Mouse (Mus musculus) MEL (cell line): ENCODE measurements around the gene Rubcn. TPM values are rescaled to one million over a fixed set of nuclear protein-coding genes. Genes with fewer than 3 reads are reported as not detected.

Source experiments
- DNase-seq: peaks from one replicate; pipeline ENCODE4 v3.0.0; 2011; ENCODE audit warnings: low read depth, low spot score
- H3K27ac ChIP-seq: 2 replicates; pipeline ENCODE4 v1.5.1; 2012; ENCODE audit warnings: low read depth, mild to moderate bottlenecking, control low read depth, low read length, moderate library complexity; ENCODE audit not compliant: control insufficient read depth
- H3K27me3 ChIP-seq, 2 experiments: fragments of 150-350 bp in 1 of 2; sonication (generic) in 1 of 2; 2 replicates each; pipeline ENCODE4 v1.6.1; 2012; ENCODE audit warnings: low read length in 2 of 2, mild to moderate bottlenecking in 2 of 2, improper control_type of control experiment in 1 of 2, moderate library complexity in 1 of 2; ENCODE audit not compliant: insufficient read depth in 2 of 2, control insufficient read depth in 1 of 2
- H3K36me3 ChIP-seq, 2 experiments: 2 replicates each; pipeline ENCODE4 v1.6.1; 2012 to 2014; ENCODE audit warnings: low read length in 2 of 2, improper control_type of control experiment in 1 of 2, inconsistent platforms in 1 of 2, mild to moderate bottlenecking in 1 of 2; ENCODE audit not compliant: insufficient read depth in 2 of 2, control insufficient read depth in 1 of 2
- H3K4me1 ChIP-seq, 2 experiments: fragments of 150-350 bp in 1 of 2; sonication (generic) in 1 of 2; 2 replicates each; pipeline ENCODE4 v1.6.1; 2012; ENCODE audit warnings: low read length in 2 of 2, improper control_type of control experiment in 1 of 2, mild to moderate bottlenecking in 1 of 2; ENCODE audit not compliant: insufficient read depth in 2 of 2, control insufficient read depth in 1 of 2
- H3K4me3 ChIP-seq, 2 experiments: fragments of 150-350 bp in 1 of 2; sonication (generic) in 1 of 2; 2 replicates each; pipeline ENCODE4 v1.5.1; 2012; ENCODE audit warnings: low read depth in 2 of 2, low read length in 2 of 2, mild to moderate bottlenecking in 2 of 2, moderate library complexity in 2 of 2, control low read depth in 1 of 2, improper control_type of control experiment in 1 of 2; ENCODE audit not compliant: control insufficient read depth in 1 of 2, insufficient read depth in 1 of 2
- H3K79me2 ChIP-seq: 2 replicates; pipeline ENCODE4 v1.6.1; 2012; ENCODE audit warnings: mild to moderate bottlenecking, low read length, moderate library complexity; ENCODE audit not compliant: control insufficient read depth, poor library complexity, insufficient read depth
- H3K9ac ChIP-seq: 2 replicates; pipeline ENCODE4 v1.6.1; 2012; ENCODE audit warnings: low read depth, mild to moderate bottlenecking, control low read depth, low read length, moderate library complexity; ENCODE audit not compliant: control insufficient read depth, poor library complexity, severe bottlenecking
- H3K9me3 ChIP-seq: fragments of 150-350 bp; sonication (generic); replicated peaks from 2 replicates; pipeline ENCODE4 v1.6.1; 2012; ENCODE audit warnings: mild to moderate bottlenecking, low read length, improper control_type of control experiment, moderate library complexity; ENCODE audit not compliant: insufficient read depth
- E2F4 ChIP-seq: IDR thresholded peaks from 2 replicates; pipeline ENCODE4 v1.6.1; 2011; ENCODE audit warnings: low read depth, low read length, improper control_type of control experiment, borderline replicate concordance
- EP300 ChIP-seq, 2 experiments: IDR thresholded peaks; 2 replicates each; pipeline ENCODE4 v1.6.1; 2011; ENCODE audit warnings: improper control_type of control experiment in 2 of 2, low read length in 2 of 2, low read depth in 1 of 2, mild to moderate bottlenecking in 1 of 2
- GATA1 ChIP-seq: IDR thresholded peaks from 2 replicates; pipeline ENCODE4 v1.6.1; 2011; ENCODE audit warnings: low read depth, low read length, improper control_type of control experiment
- MYB ChIP-seq: IDR thresholded peaks from 2 replicates; pipeline ENCODE4 v1.6.1; 2011; ENCODE audit warnings: mild to moderate bottlenecking, low read depth, low read length, improper control_type of control experiment
- NELFE ChIP-seq: IDR thresholded peaks from 2 replicates; pipeline ENCODE4 v1.6.1; 2011; ENCODE audit warnings: low read depth, low read length, improper control_type of control experiment
- POLR2AphosphoS2 ChIP-seq: IDR thresholded peaks from 2 replicates; pipeline ENCODE4 v1.6.1; 2011; ENCODE audit warnings: low read length, improper control_type of control experiment
- RCOR1 ChIP-seq: IDR thresholded peaks from 2 replicates; pipeline ENCODE4 v1.6.1; 2012; ENCODE audit warnings: low read depth, mild to moderate bottlenecking, inconsistent platforms, low read length, improper control_type of control experiment
- SIN3A ChIP-seq: IDR thresholded peaks from 2 replicates; pipeline ENCODE4 v1.6.1; 2012; ENCODE audit warnings: low read length, improper control_type of control experiment, inconsistent platforms
- USF2 ChIP-seq, 2 experiments: IDR thresholded peaks; 2 replicates each; pipeline ENCODE4 v1.6.1; 2011 to 2012; ENCODE audit warnings: improper control_type of control experiment in 2 of 2, low read length in 2 of 2, borderline replicate concordance in 1 of 2, inconsistent platforms in 1 of 2, low read depth in 1 of 2, mild to moderate bottlenecking in 1 of 2; ENCODE audit not compliant: insufficient read depth in 1 of 2
- ZKSCAN1 ChIP-seq: IDR thresholded peaks from 2 replicates; pipeline ENCODE4 v1.6.1; 2012; ENCODE audit warnings: low read depth, mild to moderate bottlenecking, inconsistent platforms, low read length, improper control_type of control experiment, moderate library complexity
- polyA plus RNA-seq, 2 experiments: library from polyadenylated mRNA; stranded (reverse) in 1 of 2; unstranded in 1 of 2; fragments of >175 nt in 1 of 2; fragments of >200 nt in 1 of 2; gene quantifications; 2 replicates each; pipeline versions ENCODE4 v1.2.1 to v1.2.4; 2012; ENCODE audit warnings: low replicate concordance in 2 of 2, low read depth in 1 of 2; ENCODE audit not compliant: insufficient read length in 2 of 2, insufficient read depth in 1 of 2, missing spikeins in 1 of 2
- total RNA-seq: library from RNA; depleted of rRNA; stranded (reverse); fragments of 300-350 nt; gene quantifications from 2 replicates; pipeline ENCODE4 v1.2.3, GENCODE M21; 2012

Gene Rubcn
- total and polyA plus RNA-seq, 3 experiments = 10.2 to 14.6 TPM; not detected in 1

DNA sequence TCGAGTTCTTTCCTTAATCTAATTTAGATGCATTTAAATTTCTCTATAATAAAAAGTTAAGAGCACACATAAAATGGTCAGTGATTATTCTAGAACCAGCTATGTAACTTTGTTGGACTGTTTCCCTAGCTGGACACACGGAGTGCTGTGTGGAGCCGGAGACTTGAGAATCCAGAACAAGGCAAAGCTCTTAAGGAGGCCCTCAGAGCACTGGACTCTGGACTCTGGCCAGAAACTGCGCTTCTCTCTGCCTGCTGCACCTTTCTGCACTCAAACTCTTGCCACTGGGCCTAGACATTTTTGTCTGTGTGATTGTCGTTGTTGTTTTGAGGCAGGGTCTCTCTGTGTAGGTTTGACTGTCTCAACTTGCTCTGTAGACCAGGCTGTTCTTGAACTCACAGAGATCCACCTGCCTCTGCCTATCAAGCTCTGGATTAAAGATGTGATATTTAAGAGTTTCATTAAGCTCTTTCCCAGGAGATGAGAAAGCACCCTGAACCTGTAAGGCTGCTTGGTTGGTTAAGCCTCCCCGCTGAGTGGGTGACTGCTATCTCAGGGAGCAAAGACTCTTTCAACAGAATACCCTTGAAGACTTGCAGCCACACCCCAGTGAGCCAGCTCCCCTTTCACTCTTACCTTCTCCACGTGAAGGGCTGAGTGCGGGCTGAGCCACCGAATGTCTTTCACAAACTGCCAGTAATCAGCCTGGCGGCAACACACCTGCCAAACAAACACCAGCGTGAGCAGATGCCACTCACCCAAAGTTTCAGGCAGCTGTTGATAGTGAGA is 28.3 kb downstream of the Rubcn start:
- DNase-seq = no peak
- H3K36me3 ChIP-seq = peaks cover 0 to under 1% of the 10 kb centered on the region in 2 experiments; a peak in 2 of 4 replicates

DNA sequence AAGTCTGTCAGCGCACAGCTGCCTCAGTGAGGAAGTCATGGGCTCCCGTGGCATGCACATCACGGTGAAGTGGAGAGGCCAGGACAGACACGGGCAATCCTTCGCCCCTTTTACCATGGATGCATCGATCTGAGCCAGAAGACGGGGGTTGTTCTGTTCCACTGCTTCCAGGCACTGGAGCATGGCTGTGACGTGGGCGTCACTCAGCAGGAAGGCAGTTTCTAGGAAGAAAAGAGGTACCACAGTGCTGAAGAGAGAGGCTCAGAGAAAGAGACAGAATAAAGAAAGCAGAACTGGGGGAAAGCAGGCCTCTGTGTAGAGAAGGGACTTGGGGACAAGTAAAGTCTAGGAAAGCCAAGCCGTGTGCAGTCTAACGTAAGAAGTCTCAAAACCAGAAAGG is 30.5 kb downstream of the Rubcn start:
- H3K36me3 ChIP-seq = no peaks in the 10 kb centered on the region; a peak in 1 of 4 replicates

More for the DNA sequence above, 28.3 kb downstream of the Rubcn start:
- H3K9me3 ChIP-seq = no peaks in the 10 kb centered on the region
- TF ChIP-seq E2F4 (no peak), RCOR1 (no peak), SIN3A (no peak)
- TF ChIP-seq, all 39 proteins: peak for 0
- Histone ChIP-seq H3K27ac (no peak overlapping the region), H3K79me2 (no peaks in the 10 kb centered on the region), H3K9ac (no peak overlapping the region), H3K4me1 (peaks cover 0 to under 1% of the 10 kb centered on the region in 2 experiments; a peak in 2 of 4 replicates), H3K27me3 (no peaks in the 10 kb centered on the region), H3K4me3 (no peak overlapping the region)

DNA sequence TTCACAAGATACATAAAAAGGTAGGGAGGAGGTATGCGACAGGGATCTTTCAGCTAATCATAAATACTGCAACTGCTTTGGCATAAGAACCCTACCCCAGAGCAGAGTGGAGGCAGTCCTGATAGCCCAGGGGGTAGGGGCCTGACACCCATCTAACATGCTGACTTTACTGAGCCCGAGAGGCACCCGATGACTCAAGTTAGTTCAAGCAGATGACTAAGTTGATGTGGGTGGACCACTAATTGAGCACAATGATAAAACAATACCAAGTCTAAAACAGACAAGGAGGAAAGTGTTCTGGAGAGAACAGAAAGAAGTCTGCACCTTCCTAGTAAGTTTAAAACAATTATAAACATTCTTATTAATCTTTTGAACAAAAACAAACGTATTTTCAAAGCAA is 46.1 kb downstream of the Rubcn start:
- H3K9ac ChIP-seq = no peak overlapping the region
- H3K4me1 ChIP-seq = peaks cover 0 to 14% of the 10 kb centered on the region in 2 experiments; a peak in 3 of 4 replicates
- peaks cover 0 to 13% of the 10 kb centered on the region in 2 experiments; a peak in 2 of 4 replicates for H3K36me3 ChIP-seq
- no peaks in the 10 kb centered on the region for H3K9me3 ChIP-seq
- no peak overlapping the region for H3K27ac ChIP-seq
- H3K79me2 ChIP-seq = no peaks in the 10 kb centered on the region
- no peak overlapping the region for H3K4me3 ChIP-seq
- H3K27me3 ChIP-seq = no peaks in the 10 kb centered on the region
- TF ChIP-seq MYB (no peak), EP300 (IDR thresholded peaks at IDR 0.05; ENCODE audit: low read depth in 1 of 2, low read length in 2 of 2) (peak in 1 of 2 experiments; percentile 21; a peak in 1 of 4 replicates)
- DNase-seq = peak; percentile 48

More for the DNA sequence above, 30.5 kb downstream of the Rubcn start:
- DNase-seq = no peak
- H3K4me3 ChIP-seq = no peak overlapping the region
- H3K9ac ChIP-seq = no peak overlapping the region
- H3K79me2 ChIP-seq = no peaks in the 10 kb centered on the region
- H3K27ac ChIP-seq = no peak overlapping the region
- H3K9me3 ChIP-seq = no peaks in the 10 kb centered on the region
- no peaks in the 10 kb centered on the region for H3K27me3 ChIP-seq
- H3K4me1 ChIP-seq = no peaks in the 10 kb centered on the region
- TF ChIP-seq POLR2AphosphoS2 = no peak
- TF ChIP-seq NELFE = no peak
- no peak for TF ChIP-seq ZKSCAN1
- no peak for TF ChIP-seq GATA1
- TF ChIP-seq USF2 (IDR thresholded peaks at IDR 0.05; ENCODE audit: borderline replicate concordance in 1 of 2, insufficient read depth in 1 of 2, low read depth in 1 of 2, low read length in 2 of 2) = no peak
